Comparison of ENCODE assay signal across 10 mouse cellular contexts in the genomic region with DNA sequence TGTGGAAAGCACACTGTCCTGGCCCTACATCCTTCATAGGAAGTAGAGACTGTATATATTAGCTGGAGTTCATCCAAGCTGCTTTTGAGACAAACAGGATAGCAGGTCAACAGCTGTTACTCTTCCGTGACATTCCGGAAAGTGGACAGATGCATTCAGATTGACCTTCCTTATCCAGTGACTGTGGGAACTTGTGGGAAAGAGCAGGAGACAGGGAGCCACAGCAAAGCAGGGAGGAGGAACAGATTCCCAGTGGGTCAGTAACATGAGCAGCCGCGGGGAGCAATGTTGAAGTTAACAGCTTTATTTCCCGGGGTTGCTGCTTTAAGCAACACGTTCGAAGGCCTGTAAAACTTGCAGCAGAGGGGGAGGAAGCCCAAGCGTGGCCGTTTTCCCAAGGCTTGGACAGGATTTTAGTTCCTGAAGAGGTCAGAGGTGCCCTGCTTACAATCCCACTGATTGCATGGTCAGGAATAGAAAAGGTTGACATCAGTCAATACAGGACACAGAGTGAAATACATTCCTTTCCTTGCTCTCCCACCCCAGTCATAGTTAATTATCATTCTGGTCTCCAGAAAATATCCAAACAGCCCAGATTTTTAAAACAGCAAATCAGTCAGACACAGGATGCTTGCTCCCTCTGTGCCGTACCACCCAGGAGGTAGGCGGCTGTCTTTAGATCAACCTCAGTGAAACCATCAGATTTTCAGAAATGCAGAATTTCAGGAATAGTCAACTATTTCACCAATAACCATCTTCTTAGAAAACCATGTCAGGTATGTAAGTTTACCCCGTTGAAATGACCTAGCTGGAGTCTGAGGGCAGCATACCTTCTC. TPM values are rescaled to one million over a fixed set of nuclear protein-coding genes. Genes with fewer than 3 reads are reported as not detected.
DNase-seq lines count a peak whose midpoint lies in the region; ATAC-seq and TF ChIP-seq lines count a peak whose summit lies in the region.
"Had no signal": no experiment of that assay in that cellular context is flagged by ENCODE, and none has a peak within 500 bp of the region (broad histone marks: within the 10 kb centered on the region; RNA-seq: fewer than 3 reads in every experiment).

No protein-coding gene starts in this region.

- no peaks in the 10 kb centered on the region for H3K4me1 ChIP-seq in embryonic facial prominence, embryonic 11.5 days (ENCODE audit: control insufficient read depth, insufficient read depth, low read length)
- H3K4me1 ChIP-seq in heart, adult 2 months (ENCODE audit: control insufficient read depth, insufficient read depth, low read length): peaks cover 8% of the 10 kb centered on the region
- H3K4me1 ChIP-seq in kidney, embryonic 15.5 days: peaks cover 20% of the 10 kb centered on the region

- no peak overlapping the region for H3K9ac ChIP-seq in embryonic facial prominence, embryonic 11.5 days (replicated peaks; ENCODE audit: low read length)
- no peak overlapping the region for H3K9ac ChIP-seq in heart, adult 2 months (ENCODE audit: low read depth, low read length)
- H3K9ac ChIP-seq in kidney, embryonic 15.5 days: no peak overlapping the region
- H3K9ac ChIP-seq: embryonic facial prominence, embryonic 13.5 days had no signal

- H3K79me2 ChIP-seq in heart, adult 2 months (replicated peaks; ENCODE audit: control insufficient read depth, insufficient read depth, low read length): no peaks in the 10 kb centered on the region

- no peaks in the 10 kb centered on the region for H3K9me3 ChIP-seq in embryonic facial prominence, embryonic 11.5 days (replicated peaks; ENCODE audit: control insufficient read depth, low read length)
- H3K9me3 ChIP-seq in kidney, embryonic 15.5 days (replicated peaks): no peaks in the 10 kb centered on the region
- H3K9me3 ChIP-seq: embryonic facial prominence, embryonic 13.5 days had no signal

- ATAC-seq in embryonic facial prominence, embryonic 11.5 days (replicated peaks; ENCODE audit: insufficient number of reproducible peaks, low FRiP score, low TSS enrichment, low read depth): no peak
- peak; percentile 93 for ATAC-seq in kidney, embryonic 15.5 days (replicated peaks; ENCODE audit: low FRiP score)
- no peak for ATAC-seq in activated CD4-positive, CD25-positive, alpha-beta regulatory T cell, adult 4 months
- ATAC-seq: Patski had no signal

- intact Hi-C loops in heart, adult 2 months (cut with DNase I): loop anchor here (5.0 kb wide), 1 partner anchor 42 kb away; no protein-coding TSS in a partner anchor

- no peak overlapping the region for H3K27ac ChIP-seq in embryonic facial prominence, embryonic 11.5 days (replicated peaks; ENCODE audit: low read depth, low read length)
- peak overlapping the region; percentile 62 for H3K27ac ChIP-seq in heart, adult 2 months
- H3K27ac ChIP-seq in kidney, embryonic 15.5 days: peak overlapping the region; percentile 82
- H3K27ac ChIP-seq: embryonic facial prominence, embryonic 13.5 days; macrophage had no signal

- DNase-seq in embryonic facial prominence, embryonic 11.5 days (ENCODE audit: low spot score): peak; percentile 22
- DNase-seq in heart, adult 2 months: peak; percentile 56 to 65
- DNase-seq in lung, postnatal 25 days (ENCODE audit: low spot score): peak; percentile 46
- DNase-seq in thymus, postnatal 14 days: no peak
- DNase-seq in urinary bladder, adult 2 months (ENCODE audit: low spot score): no peak

- TF ChIP-seq POLR2A in heart, adult 2 months (IDR thresholded peaks at IDR 0.05; ENCODE audit: insufficient read depth, low read depth, low read length): no peak

- H3K27me3 ChIP-seq in embryonic facial prominence, embryonic 11.5 days (ENCODE audit: control insufficient read depth, insufficient read depth, low read length): no peaks in the 10 kb centered on the region
- H3K27me3 ChIP-seq in heart, adult 2 months (ENCODE audit: control insufficient read depth, insufficient read depth, low read length): no peaks in the 10 kb centered on the region
- no peaks in the 10 kb centered on the region for H3K27me3 ChIP-seq in kidney, embryonic 15.5 days
- H3K27me3 ChIP-seq: embryonic facial prominence, embryonic 13.5 days; Patski had no signal

- peak; percentile 24; the same call in 1 of the 2 replicates for TF ChIP-seq CTCF in heart, adult 2 months (IDR thresholded peaks at IDR 0.05)

- TF ChIP-seq EP300 in heart, adult 2 months (IDR thresholded peaks at IDR 0.05; ENCODE audit: insufficient read depth, low read depth, low read length): peak; percentile 60

- no peak overlapping the region for H3K4me2 ChIP-seq in embryonic facial prominence, embryonic 11.5 days (ENCODE audit: low read depth, low read length)
- 0 out of 2 replicates have a peak overlapping the region, but pooled peaks have one; percentile 12 for H3K4me2 ChIP-seq in kidney, embryonic 15.5 days
- H3K4me2 ChIP-seq: embryonic facial prominence, embryonic 13.5 days had no signal

- H3K36me3 ChIP-seq in embryonic facial prominence, embryonic 11.5 days (replicated peaks; ENCODE audit: control insufficient read depth, insufficient read depth, low read depth, low read length): no peaks in the 10 kb centered on the region
- peaks cover 2% of the 10 kb centered on the region for H3K36me3 ChIP-seq in heart, adult 2 months (ENCODE audit: control insufficient read depth, insufficient read depth, low read length)
- H3K36me3 ChIP-seq in kidney, embryonic 15.5 days: no peaks in the 10 kb centered on the region
- H3K36me3 ChIP-seq: embryonic facial prominence, embryonic 13.5 days had no signal

- H3K4me3 ChIP-seq in embryonic facial prominence, embryonic 11.5 days (ENCODE audit: low read depth, low read length): no peak overlapping the region
- no peak overlapping the region for H3K4me3 ChIP-seq in heart, adult 2 months
- no peak overlapping the region for H3K4me3 ChIP-seq in kidney, embryonic 15.5 days (replicated peaks)
- H3K4me3 ChIP-seq: embryonic facial prominence, embryonic 13.5 days had no signal

- WGBS in embryonic facial prominence, embryonic 11.5 days: 62% methylated on average over 12 of the region's 12 CpGs
- WGBS in heart, adult 2 months: 29% methylated on average over 12 of the region's 12 CpGs
- WGBS in kidney, embryonic 15.5 days: 21% methylated on average over 12 of the region's 12 CpGs

RNA-seq across cellular contexts. Expression of a gene that starts 18.7 kb away (rescaled TPM):
- polyA plus RNA-seq in embryonic facial prominence, embryonic 11.5 days (2014; fragmentation: Nextera tagmentation; extraction: Ambion mirVana): 0.04 and 0.18 TPM in 2 replicates
- total RNA-seq in heart, adult 2 months (2021): 10 to 100 TPM; 11.8 to 15.6 TPM
- 1.2 and 2.4 TPM in 2 replicates for polyA plus RNA-seq in heart, adult 2 months (2012; rRNA removed)
- 0.24 and 0.30 TPM in 2 replicates for polyA plus RNA-seq in kidney, embryonic 15.5 days (2015; fragmentation: Nextera tagmentation; extraction: Ambion mirVana)
- 0.62 and 0.88 TPM in 2 replicates for polyA plus RNA-seq in urinary bladder, adult 2 months (2012; rRNA removed)
- 100 to 1,000 TPM; 257 to 298 TPM for polyA plus RNA-seq in activated CD4-positive, CD25-positive, alpha-beta regulatory T cell, adult 4 months (2017; shearing (Covaris generic))
- polyA plus RNA-seq: Patski had no signal

Comparison
In these comparisons a context has a peak if more than half of its experiments do, and no peak if none do; other contexts are left out.
1. DNase-seq: peak in embryonic facial prominence, embryonic 11.5 days (single experiment), heart, adult 2 months (2 of 2) and lung, postnatal 25 days (single experiment); none in thymus, postnatal 14 days (single experiment) and urinary bladder, adult 2 months (single experiment).
2. RNA of a gene that starts 18.7 kb away (polyA plus RNA-seq): 257 to 298 TPM in activated CD4-positive, CD25-positive, alpha-beta regulatory T cell, adult 4 months; 1.2 to 2.4 TPM in heart, adult 2 months, 0.62 to 0.88 TPM in urinary bladder, adult 2 months, 0.24 to 0.30 TPM in kidney, embryonic 15.5 days and 0.04 to 0.18 TPM in embryonic facial prominence, embryonic 11.5 days; every median in the first group is over 10 times any median in the second.